ENCODE assay signal across 8 mouse cellular contexts in the genomic region with DNA sequence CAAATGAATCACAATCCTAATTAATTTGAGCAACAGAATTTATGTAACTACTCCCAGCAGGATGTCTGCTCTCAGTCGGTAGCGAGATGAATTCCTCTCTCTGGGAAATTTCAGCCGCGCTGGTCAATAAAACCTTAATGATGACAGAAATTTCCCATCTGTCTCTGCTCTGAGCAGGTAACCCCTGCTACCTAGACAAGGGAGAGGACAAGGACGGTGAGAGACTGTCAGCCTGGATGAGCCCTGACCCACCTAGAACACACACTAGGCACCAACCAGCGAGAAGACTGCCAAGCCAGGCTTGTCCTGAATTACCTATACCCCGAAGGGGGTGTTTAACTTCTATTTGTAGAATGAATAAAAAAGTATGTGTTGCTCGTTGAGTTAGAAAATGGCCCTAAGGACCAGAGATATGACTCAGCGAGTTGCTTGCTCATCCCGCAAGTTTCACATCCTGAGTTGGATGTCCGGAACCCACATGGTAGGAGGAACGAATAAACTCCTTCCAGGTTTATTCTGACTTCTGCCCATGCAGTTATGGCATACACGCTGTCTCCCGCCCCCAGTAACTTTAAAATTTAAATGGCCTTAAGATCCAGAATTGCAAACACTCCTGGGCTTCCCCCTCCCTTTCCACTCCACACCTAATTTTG.
DNase-seq lines count a peak whose midpoint lies in the region; ATAC-seq and TF ChIP-seq lines count a peak whose summit lies in the region.

No protein-coding gene starts in this region.

- H3K4me2 ChIP-seq in heart, embryonic 16.5 days (ENCODE audit: low read depth, low read length), result peak overlapping the region; percentile 89
- H3K4me2 ChIP-seq in liver, postnatal 0 days (ENCODE audit: low read depth, low read length), result peak overlapping the region; percentile 72

- H3K9ac ChIP-seq in heart, embryonic 16.5 days (ENCODE audit: low read length), result peak overlapping the region; percentile 72
- no peak overlapping the region for H3K9ac ChIP-seq in liver, postnatal 0 days (replicated peaks)

- peak overlapping the region; percentile 62 for H3K4me3 ChIP-seq in heart, embryonic 10.5 days
- H3K4me3 ChIP-seq in heart, embryonic 16.5 days (ENCODE audit: low read length), result peak overlapping the region; percentile 60
- H3K4me3 ChIP-seq in liver, postnatal 0 days (ENCODE audit: low read depth, low read length), result peak overlapping the region; percentile 32

- WGBS in heart, embryonic 10.5 days, result 48% methylated on average over 14 of the region's 14 CpGs
- 43% methylated on average over 14 of the region's 14 CpGs for WGBS in heart, embryonic 16.5 days
- 49% methylated on average over 14 of the region's 14 CpGs for WGBS in liver, postnatal 0 days (ENCODE audit: insufficient replicate concordance)

- POLR2A ChIA-PET in Patski (lab: Charles Lee), result no interaction called here

- H3K4me1 ChIP-seq in heart, embryonic 10.5 days, result peaks cover 19% of the 10 kb centered on the region
- H3K4me1 ChIP-seq in heart, embryonic 16.5 days (ENCODE audit: control insufficient read depth, insufficient read depth, low read length), result peaks cover 3% of the 10 kb centered on the region; the same call in 1 of the 2 replicates
- H3K4me1 ChIP-seq in liver, postnatal 0 days (ENCODE audit: insufficient read depth), result 0 out of 2 replicates have a peak, but pooled peaks cover 2% of the 10 kb centered on the region

- peak; percentile 37 for ATAC-seq in Patski
- ATAC-seq in heart, embryonic 16.5 days (replicated peaks; ENCODE audit: extremely low read depth, insufficient read depth, low FRiP score), result no peak
- no peak for ATAC-seq in liver, postnatal 0 days

- no peak for TF ChIP-seq CTCF in Patski (IDR thresholded peaks at IDR 0.05)
- TF ChIP-seq CTCF in liver, postnatal 0 days (IDR thresholded peaks at IDR 0.05; ENCODE audit: low read depth), result no peak

- CTCF ChIA-PET in Patski (lab: Charles Lee), result no interaction called here

- H3K27ac ChIP-seq in heart, embryonic 10.5 days, result peak overlapping the region; percentile 88
- H3K27ac ChIP-seq in heart, embryonic 16.5 days (ENCODE audit: low read length), result no peak overlapping the region
- H3K27ac ChIP-seq in liver, postnatal 0 days (ENCODE audit: low read depth), result no peak overlapping the region

- in situ Hi-C loops in Patski (cut with MboI; ENCODE audit: low pct_unique_long_range_greater_than_20kb), result no loop called here

- no peaks in the 10 kb centered on the region for H3K36me3 ChIP-seq in heart, embryonic 10.5 days
- no peaks in the 10 kb centered on the region for H3K36me3 ChIP-seq in heart, embryonic 16.5 days (ENCODE audit: control insufficient read depth, insufficient read depth)
- H3K36me3 ChIP-seq in liver, postnatal 0 days (replicated peaks; ENCODE audit: insufficient read depth, low read length), result no peaks in the 10 kb centered on the region

- peak; percentile 43 for DNase-seq in heart, embryonic 10.5 days (ENCODE audit: low spot score)
- no peak for DNase-seq in heart, adult 18-20 months
- no peak for DNase-seq in Patski (ENCODE audit: low read depth, low spot score)
- DNase-seq in liver, postnatal 0 days, result no peak
- DNase-seq in urinary bladder, adult 18-20 months (ENCODE audit: low spot score in 2 of 2), result no peak
- no peak for DNase-seq in adipocyte (ENCODE audit: low spot score)
- DNase-seq in cerebellum, adult 9-11 months, result no peak

- TF ChIP-seq EP300 in liver, postnatal 0 days (IDR thresholded peaks at IDR 0.05; ENCODE audit: low read depth), result no peak

- no peaks in the 10 kb centered on the region for H3K9me3 ChIP-seq in heart, embryonic 10.5 days
- no peaks in the 10 kb centered on the region for H3K9me3 ChIP-seq in heart, embryonic 16.5 days (replicated peaks; ENCODE audit: control insufficient read depth, low read length)
- no peaks in the 10 kb centered on the region for H3K9me3 ChIP-seq in liver, postnatal 0 days (ENCODE audit: low read length)

- peaks cover 11% of the 10 kb centered on the region; the same call in 1 of the 2 replicates for H3K27me3 ChIP-seq in heart, embryonic 10.5 days (ENCODE audit: insufficient read depth, poor library complexity, severe bottlenecking)
- H3K27me3 ChIP-seq in Patski, result peaks cover 4% of the 10 kb centered on the region
- no peaks in the 10 kb centered on the region for H3K27me3 ChIP-seq in heart, embryonic 16.5 days (ENCODE audit: control insufficient read depth, insufficient read depth, low read length)
- no peaks in the 10 kb centered on the region for H3K27me3 ChIP-seq in liver, postnatal 0 days (ENCODE audit: insufficient read depth, low read length)
